Mouse (Mus musculus): ENCODE measurements around the gene Rin3. TPM values are rescaled to one million over a fixed set of nuclear protein-coding genes. Genes with fewer than 3 reads are reported as not detected.

Rin3 gene
- total RNA-seq, 2 experiments from 2014 or later = 7.8 to 9.1 TPM

- no peak for DNase-seq (ENCODE audit: low spot score)
Measured at GRCm38 (mm10) chr12:102368556-102368955, 85.7 kb downstream of the Rin3 start.

- DNase-seq (ENCODE audit: low spot score) = no peak
Measured at GRCm38 (mm10) chr12:102369488-102370235, 86.8 kb downstream of the Rin3 start.

DNA sequence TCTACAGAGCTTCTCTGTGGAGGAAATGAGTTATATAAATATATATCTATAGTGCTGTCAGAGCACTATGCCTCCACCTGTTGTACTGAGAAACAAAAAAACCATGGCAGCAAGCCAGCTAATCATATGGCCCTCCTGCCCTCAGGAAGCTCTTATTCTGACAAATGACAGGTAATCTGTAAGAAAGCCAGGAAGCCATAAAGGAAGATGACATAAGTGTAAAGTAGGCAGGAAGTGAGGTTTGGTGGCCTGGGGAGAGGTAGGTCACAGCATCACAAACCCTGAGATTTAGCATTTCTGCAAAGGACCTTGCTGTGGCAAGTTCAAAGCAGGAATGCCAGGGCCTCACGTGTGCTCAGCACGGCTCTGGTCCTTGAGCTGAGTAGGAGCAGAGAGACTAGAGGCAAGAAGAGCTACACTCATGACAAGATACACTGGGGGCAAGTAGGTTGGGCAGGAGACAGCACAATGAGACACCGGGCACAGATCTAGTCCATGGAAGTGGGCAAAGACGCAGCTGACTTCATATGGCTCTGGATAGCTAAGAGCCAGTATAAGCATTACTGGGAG lies 88.2 kb downstream of the Rin3 start:
- DNase-seq (ENCODE audit: low spot score) = no peak

GRCm38 (mm10) chr12:102372322-102372721 lies 89.5 kb downstream of the Rin3 start:
- DNase-seq (ENCODE audit: low spot score) = no peak

GRCm38 (mm10) chr12:102382180-102382579 lies 99.3 kb downstream of the Rin3 start:
- no peak for DNase-seq (ENCODE audit: low spot score)

DNA sequence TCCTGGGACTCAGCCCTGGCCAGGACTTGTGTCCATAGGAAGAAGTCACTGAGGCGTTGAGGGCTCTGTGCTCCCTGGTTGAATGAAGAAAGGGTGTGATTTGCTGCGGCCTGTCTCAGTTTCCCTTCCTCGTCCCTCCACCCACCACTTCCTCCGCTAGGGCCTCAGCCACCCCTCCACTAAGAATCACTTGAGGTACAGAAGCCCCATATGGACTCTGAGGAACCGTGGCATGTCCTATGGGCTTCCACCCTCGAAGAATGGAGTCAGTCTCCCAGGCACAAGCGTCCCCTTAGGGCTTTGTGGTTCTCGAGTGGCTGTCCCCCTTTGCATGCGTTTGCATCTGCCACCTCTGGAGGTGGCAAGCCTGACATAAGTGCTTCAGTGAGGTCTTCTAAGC lies 100.4 kb downstream of the Rin3 start:
- DNase-seq (ENCODE audit: low spot score) = no peak

GRCm38 (mm10) chr12:102384819-102385218 lies 102.0 kb downstream of the Rin3 start:
- DNase-seq (ENCODE audit: low spot score) = peak; percentile 42

DNA sequence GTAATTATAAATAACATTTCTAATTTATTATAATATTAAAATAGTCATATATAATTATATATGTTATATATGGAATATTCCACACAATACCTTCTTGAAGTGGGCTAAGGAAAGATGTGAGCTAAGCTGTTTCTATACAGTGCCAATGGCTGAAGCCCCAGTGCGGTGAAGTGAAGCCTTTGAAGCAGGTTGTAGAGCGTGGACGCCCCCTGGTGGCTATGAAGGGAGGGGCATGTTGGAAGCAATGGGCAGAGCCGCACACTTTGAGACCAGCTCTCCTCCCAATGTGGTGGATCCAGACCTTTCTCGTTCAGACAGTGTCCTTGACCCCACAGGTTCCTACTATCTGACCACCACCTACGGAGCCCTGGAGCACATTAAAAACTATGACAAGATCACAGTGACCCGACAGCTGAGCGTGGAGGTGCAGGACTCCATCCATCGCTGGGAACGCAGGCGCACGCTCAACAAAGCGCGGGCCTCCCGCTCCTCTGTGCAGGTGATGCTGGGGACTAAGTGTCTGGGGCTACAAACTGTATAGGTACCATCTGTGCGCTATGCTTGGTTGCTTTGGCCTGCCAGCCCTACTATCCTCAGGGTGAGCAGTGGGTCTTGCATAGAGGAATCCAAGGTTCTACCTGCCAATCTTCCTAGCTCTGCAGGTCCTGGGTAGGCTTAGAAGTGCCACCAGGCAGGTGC lies 104.5 kb downstream of the Rin3 start:
- peak; percentile 84 for DNase-seq (ENCODE audit: low spot score)

GRCm38 (mm10) chr12:102390042-102390441 lies 107.2 kb downstream of the Rin3 start:
- DNase-seq (ENCODE audit: low spot score) = no peak

- DNase-seq (ENCODE audit: low spot score) = no peak
Measured at GRCm38 (mm10) chr12:102391109-102391508, 108.3 kb downstream of the Rin3 start.

DNA sequence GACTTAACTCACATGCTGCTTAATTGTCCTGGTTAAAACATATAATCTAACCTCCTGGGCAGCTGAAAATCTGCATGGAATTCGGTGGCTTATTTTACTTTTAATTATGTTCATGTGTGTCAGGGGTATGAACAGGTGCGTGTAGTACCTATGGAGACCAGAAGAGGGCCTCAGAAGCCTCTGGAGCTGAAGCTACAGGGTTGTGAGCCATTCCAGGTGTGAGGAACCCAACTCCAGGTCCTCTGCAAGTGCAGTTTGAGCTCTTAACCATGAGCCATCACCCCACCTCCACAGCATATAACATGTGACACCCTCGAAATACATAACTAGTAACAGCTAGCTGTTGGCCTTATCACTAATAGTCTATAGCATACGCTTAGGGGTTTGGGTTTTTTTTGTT lies 109.1 kb downstream of the Rin3 start:
- DNase-seq (ENCODE audit: low spot score) = peak; percentile 30

DNA sequence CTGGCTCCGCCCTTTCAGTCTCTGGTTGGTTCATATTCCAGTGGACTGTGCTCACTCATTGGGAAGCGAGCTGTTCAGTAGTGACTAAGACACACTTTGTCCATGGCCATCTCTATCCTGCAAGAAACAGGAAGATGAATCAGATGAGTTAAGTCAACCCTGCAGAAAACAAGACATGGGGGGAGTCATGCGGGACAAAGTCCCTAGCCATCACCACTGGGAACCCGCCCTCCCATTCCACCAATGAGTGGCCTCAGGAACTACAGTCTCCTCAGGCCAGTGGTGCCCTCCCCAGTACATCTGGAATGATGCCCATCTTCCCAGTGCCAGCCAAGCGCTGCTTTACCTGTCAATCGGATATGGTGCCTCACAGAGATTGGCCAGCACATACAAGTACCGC lies 111.6 kb downstream of the Rin3 start:
- DNase-seq (ENCODE audit: low spot score) = no peak

- DNase-seq (ENCODE audit: low spot score) = no peak
Measured at GRCm38 (mm10) chr12:102395537-102395936, 112.7 kb downstream of the Rin3 start.

GRCm38 (mm10) chr12:102395998-102396991 lies 113.4 kb downstream of the Rin3 start:
- DNase-seq (ENCODE audit: low spot score) = no peak

GRCm38 (mm10) chr12:102398588-102398987 lies 115.7 kb downstream of the Rin3 start:
- DNase-seq (ENCODE audit: low spot score) = no peak

GRCm38 (mm10) chr12:102413171-102413570 lies 130.3 kb downstream of the Rin3 start:
- no peak for DNase-seq (ENCODE audit: low spot score)

- no peak for DNase-seq (ENCODE audit: low spot score)
Measured at GRCm38 (mm10) chr12:102414686-102415085, 131.8 kb downstream of the Rin3 start.

DNA sequence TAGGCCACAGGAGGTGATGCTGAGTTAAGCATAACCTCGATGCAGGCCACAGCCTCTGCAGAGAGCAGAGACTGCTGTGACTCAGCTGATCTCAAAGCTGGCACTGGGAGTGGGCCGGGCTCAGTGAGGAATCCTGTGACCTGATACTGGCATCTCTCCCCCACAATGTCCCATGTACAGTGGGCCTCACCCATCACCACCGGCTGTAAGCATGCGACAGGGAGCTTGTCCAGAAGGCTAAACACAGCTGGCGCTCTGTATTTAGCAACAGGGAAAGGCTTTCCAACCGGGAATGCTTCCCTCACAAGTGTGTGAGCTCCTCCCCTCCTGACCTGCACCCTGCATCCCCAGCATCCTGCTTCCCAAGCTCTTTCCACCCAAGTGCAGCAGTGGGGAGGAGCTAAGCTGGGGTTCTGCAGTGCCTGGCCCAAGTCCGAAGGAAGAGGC lies 133.6 kb downstream of the Rin3 start:
- DNase-seq (ENCODE audit: low spot score) = peak; percentile 72

DNA sequence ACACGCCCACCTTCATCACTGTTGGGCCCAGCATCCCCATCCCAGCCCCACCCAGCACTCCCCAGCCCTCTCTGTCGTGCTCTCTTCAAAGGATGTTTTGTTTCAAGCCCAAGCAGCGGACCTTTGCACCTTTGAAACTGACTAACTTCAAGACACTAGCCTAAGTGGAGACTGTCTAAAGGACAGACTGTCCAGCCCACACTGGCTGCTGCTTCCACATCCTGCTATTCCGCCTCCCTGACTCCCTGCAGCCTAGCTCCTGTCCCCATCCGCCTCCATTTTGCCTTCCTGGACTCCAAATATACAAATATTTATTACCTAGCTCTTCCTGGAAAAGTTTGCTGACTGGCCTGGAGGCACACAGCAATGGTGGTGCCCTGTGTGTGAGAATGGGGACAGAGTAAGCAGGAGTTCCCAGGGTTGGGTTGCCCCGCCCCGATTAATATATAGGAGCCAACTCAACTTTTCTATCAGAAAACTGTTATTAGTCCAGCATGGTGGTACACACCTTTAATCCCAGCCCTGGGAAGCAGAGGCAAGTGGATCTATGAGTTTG lies 134.2 kb downstream of the Rin3 start:
- DNase-seq (ENCODE audit: low spot score) = no peak

GRCm38 (mm10) chr12:102417701-102418100 lies 134.9 kb downstream of the Rin3 start:
- no peak for DNase-seq (ENCODE audit: low spot score)

DNA sequence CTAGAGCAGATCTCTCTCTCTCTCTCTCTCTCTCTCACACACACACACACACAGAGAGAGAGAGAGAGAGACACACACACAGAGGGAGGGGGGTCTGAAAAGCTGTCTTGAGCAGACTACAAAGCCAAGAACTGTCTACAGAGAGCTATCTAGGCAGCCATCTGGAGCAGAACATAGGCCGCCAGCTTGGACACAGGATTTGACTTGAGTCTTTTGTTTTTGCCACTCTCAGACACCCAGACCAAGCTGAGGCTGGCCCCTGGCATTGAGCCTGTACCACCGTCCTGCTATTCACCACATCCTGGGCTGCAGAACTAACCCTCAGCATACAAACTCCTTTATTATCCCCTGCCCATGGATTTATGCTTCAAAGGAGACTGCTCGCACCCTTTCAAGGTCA lies 136.7 kb downstream of the Rin3 start:
- DNase-seq (ENCODE audit: low spot score) = no peak

Data from gastrocnemius, adult 18-20 months (tissue).